Mouse (Mus musculus) C3H10T1/2 (cell line): ENCODE measurements around the gene Pink1. TPM values are rescaled to one million over a fixed set of nuclear protein-coding genes. Genes with fewer than 3 reads are reported as not detected.

ENCODE experiments used
- polyA plus RNA-seq, 2 experiments: library from polyadenylated mRNA; unstranded; fragments of >200 nt; fragmentation: generic; extraction: Trizol; gene quantifications; one replicate each; pipeline ENCODE4 v1.2.1; 2012; ENCODE audit warnings: missing spikeins in 2 of 2

Pink1 gene
- 10 to 100 TPM; 19.0 to 74.3 TPM for polyA plus RNA-seq

GRCm38 (mm10) chr4:138326077-138326695, at the start of gene Pink1:
Gene Pink1, minus strand, starts transcription at chr4:138326307.

GRCm38 (mm10) chr4:138367641-138368497, 41.8 kb upstream of the Pink1 start, which contains the start of gene Cda:
Gene Cda, minus strand, starts transcription at chr4:138367992.

GRCm38 (mm10) chr4:138304340-138305104, 21.6 kb downstream of the Pink1 start, which contains the start of gene Ddost:
Gene Ddost, plus strand, starts transcription at chr4:138304730.

Other genes with a start within 250 kb of the Pink1 start
- gene Hp1bp3, start 110.0 kb downstream of the Pink1 start, polyA plus RNA-seq, result 10 to 100 TPM in 1 of 2 experiments, 1 to 10 TPM in 1; 9.9 to 69.8 TPM
- gene Sh2d5, start 75.9 kb downstream of the Pink1 start, polyA plus RNA-seq, result under 1 TPM; 0.06 to 0.35 TPM
- gene Kif17, start 75.9 kb downstream of the Pink1 start, polyA plus RNA-seq, result under 1 TPM; 0.04 to 0.37 TPM
- 100 to 1,000 TPM; 147 to 257 TPM for gene Ddost, start 21.6 kb downstream of the Pink1 start, polyA plus RNA-seq
- 10 to 100 TPM; 64.5 to 81.4 TPM for gene Cda, start 41.7 kb upstream of the Pink1 start, polyA plus RNA-seq
- not detected for gene Fam43b, start 70.2 kb upstream of the Pink1 start, polyA plus RNA-seq
- 10 to 100 TPM; 15.4 to 17.9 TPM for gene Mul1, start 108.4 kb upstream of the Pink1 start, polyA plus RNA-seq
- gene Camk2n1, start 128.0 kb upstream of the Pink1 start, polyA plus RNA-seq, result under 1 TPM; 0.05 to 0.34 TPM